Mouse (Mus musculus) limb, embryonic 13.5 days (tissue): Measurements from ENCODE around the gene Rtbdn. TPM values are rescaled to one million over a fixed set of nuclear protein-coding genes. Genes with fewer than 3 reads are reported as not detected.
A peak's percentile ranks its signal among the peaks of the same experiment; 100 is the strongest.

Experiments
- ATAC-seq: fragments of 200-750 bp; cut with Nextera tagmentation; 2 replicates; pipeline ENCODE4 v1.8.0; 2017; ENCODE audit warnings: low read depth, moderate number of reproducible peaks, moderate TSS enrichment; ENCODE audit not compliant: low FRiP score
- H3K27ac ChIP-seq: fragments of 300-500 bp; sonication (generic); 2 replicates; pipeline ENCODE4 v1.5.1; 2015; ENCODE audit warnings: inconsistent platforms, mild to moderate bottlenecking, moderate library complexity
- H3K27me3 ChIP-seq: fragments of 300-500 bp; sonication (generic); 2 replicates; pipeline ENCODE4 v1.6.1; 2015; ENCODE audit warnings: mild to moderate bottlenecking, inconsistent platforms
- H3K36me3 ChIP-seq: fragments of 300-500 bp; sonication (generic); 2 replicates; pipeline ENCODE4 v1.6.1; 2015; ENCODE audit warnings: inconsistent platforms, mild to moderate bottlenecking, moderate library complexity
- H3K4me1 ChIP-seq: fragments of 300-500 bp; sonication (generic); 2 replicates; pipeline ENCODE4 v1.6.1; 2015; ENCODE audit warnings: inconsistent platforms
- H3K4me2 ChIP-seq: fragments of 300-500 bp; sonication (generic); replicated peaks from 2 replicates; pipeline ENCODE4 v1.6.1; 2015; ENCODE audit warnings: inconsistent platforms, mild to moderate bottlenecking, moderate library complexity
- H3K4me3 ChIP-seq: fragments of 300-500 bp; sonication (generic); 2 replicates; pipeline ENCODE4 v1.5.1; 2015; ENCODE audit warnings: moderate library complexity, mild to moderate bottlenecking, inconsistent platforms
- H3K9ac ChIP-seq: fragments of 300-500 bp; sonication (generic); 2 replicates; pipeline ENCODE4 v1.6.1; 2015; ENCODE audit warnings: mild to moderate bottlenecking, inconsistent platforms
- H3K9me3 ChIP-seq: fragments of 300-500 bp; sonication (generic); 2 replicates; pipeline ENCODE4 v1.6.1; 2016; ENCODE audit warnings: inconsistent platforms
- WGBS: fragments of 180-500 bp; shearing (Covaris S2); methylation state at CpG from one replicate; pipeline ENCODE4 v1.1.7; 2015; 5-methylcytosine and 5-hydroxymethylcytosine counted together
- polyA plus RNA-seq: library from polyadenylated mRNA; unstranded; fragments of >200 nt; fragmentation: Nextera tagmentation; extraction: Ambion mirVana; gene quantifications from 2 replicates; pipeline ENCODE4 v1.2.1, GENCODE M21; 2015

Gene Rtbdn
- polyA plus RNA-seq, 1 experiment from 2014 or later: 0.47 TPM

- Histone ChIP-seq H3K9me3 (no peaks in the 10 kb centered on the region), H3K9ac (no peak overlapping the region), H3K4me3 (no peak overlapping the region), H3K27me3 (no peaks in the 10 kb centered on the region), H3K36me3 (peaks cover 30% of the 10 kb centered on the region), H3K27ac (no peak overlapping the region), H3K4me1 (peaks cover 39% of the 10 kb centered on the region), H3K4me2 (no peak overlapping the region)
- 94% methylated on average over 13 of the region's 13 CpGs for WGBS
- ATAC-seq: no peak
Observed at GRCm38 (mm10) chr8:84967532-84968304, 20.9 kb downstream of the Rtbdn start.

DNA sequence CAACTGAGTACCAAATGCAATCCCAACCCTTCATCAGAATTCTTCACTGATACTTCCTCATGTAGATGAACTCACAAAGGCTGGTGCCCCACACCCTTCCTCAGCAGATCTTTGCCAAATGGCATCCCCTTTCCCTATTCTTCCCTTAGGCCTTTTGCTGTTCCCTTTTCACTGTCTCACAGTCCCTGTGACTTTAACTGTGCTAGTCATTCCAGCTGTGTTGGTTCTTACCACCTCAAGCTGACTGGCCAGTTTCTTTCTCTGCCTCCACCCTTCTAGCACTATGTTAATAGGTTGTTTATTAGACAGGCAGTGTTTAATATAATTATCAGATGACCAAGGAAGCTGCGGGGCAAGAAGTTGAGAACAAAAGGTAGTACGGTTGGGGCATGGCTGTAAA lies 21.9 kb downstream of the Rtbdn start:
- H3K36me3 ChIP-seq: peaks cover 35% of the 10 kb centered on the region
- WGBS: 14% methylated on average over 2 of the region's 2 CpGs

GRCm38 (mm10) chr8:84969241-84970134 lies 22.7 kb downstream of the Rtbdn start, which contains the start of the genes Gm49661, Prdx2 and Rnaseh2a:
TSS of gene Gm49661 (minus strand) at chr8:84969433.
TSS of gene Prdx2 (plus strand) at chr8:84969587.
TSS of gene Rnaseh2a (minus strand) at chr8:84969767.
- under 1% methylated on average over 56 of the region's 56 CpGs for WGBS
- H3K36me3 ChIP-seq: peaks cover 35% of the 10 kb centered on the region
- peak within 1 kb of the TSS; percentile 94 for H3K4me2 ChIP-seq
- peak within 1 kb of the TSS; percentile 93 for H3K9ac ChIP-seq
- H3K4me3 ChIP-seq: peak within 1 kb of the TSS; percentile 80
- no peaks in the 10 kb centered on the region for H3K9me3 ChIP-seq
- no peaks in the 10 kb centered on the region for H3K27me3 ChIP-seq
- peak; percentile 75 for ATAC-seq
- peaks cover 39% of the 10 kb centered on the region for H3K4me1 ChIP-seq
- peak within 1 kb of the TSS; percentile 87 for H3K27ac ChIP-seq

More for the DNA sequence above, 21.9 kb downstream of the Rtbdn start:
- Histone ChIP-seq H3K9me3 (no peaks in the 10 kb centered on the region), H3K27ac (peak overlapping the region; percentile 87), H3K9ac (peak overlapping the region; percentile 93), H3K27me3 (no peaks in the 10 kb centered on the region), H3K4me2 (peak overlapping the region; percentile 94), H3K4me3 (peak overlapping the region; percentile 80), H3K4me1 (peaks cover 39% of the 10 kb centered on the region)
- ATAC-seq: no peak

DNA sequence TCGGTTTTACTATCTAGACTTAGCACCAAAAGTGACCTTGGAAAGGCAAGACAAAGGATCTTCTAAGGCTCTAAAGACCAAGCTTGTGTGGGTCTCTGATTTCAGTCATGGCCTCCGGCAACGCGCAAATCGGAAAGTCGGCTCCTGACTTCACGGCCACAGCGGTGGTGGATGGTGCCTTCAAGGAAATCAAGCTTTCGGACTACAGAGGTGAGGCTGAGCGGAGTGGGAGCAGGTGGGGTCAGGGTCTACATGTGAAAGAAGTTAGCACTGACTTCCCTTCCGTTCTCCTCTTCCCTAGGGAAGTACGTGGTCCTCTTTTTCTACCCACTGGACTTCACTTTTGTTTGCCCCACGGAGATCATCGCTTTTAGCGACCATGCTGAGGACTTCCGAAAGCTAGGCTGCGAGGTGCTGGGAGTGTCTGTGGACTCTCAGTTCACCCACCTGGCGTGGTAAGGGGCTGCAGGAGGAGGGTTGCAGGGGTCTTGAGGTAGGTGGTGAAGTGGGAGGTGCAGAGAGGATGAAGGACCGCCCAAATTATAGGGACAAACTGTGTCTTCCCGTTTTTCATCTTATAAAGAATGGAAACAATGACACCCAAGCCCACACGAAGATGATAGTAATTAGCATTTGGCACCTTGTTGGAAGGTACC lies 23.5 kb downstream of the Rtbdn start:
- ATAC-seq: no peak
- Histone ChIP-seq H3K4me2 (peak overlapping the region; percentile 94), H3K36me3 (peaks cover 40% of the 10 kb centered on the region), H3K4me3 (peak overlapping the region; percentile 80), H3K9me3 (no peaks in the 10 kb centered on the region), H3K4me1 (peaks cover 40% of the 10 kb centered on the region), H3K9ac (peak overlapping the region; percentile 93), H3K27ac (peak overlapping the region; percentile 87), H3K27me3 (no peaks in the 10 kb centered on the region)
- WGBS: 7% methylated on average over 21 of the region's 21 CpGs

GRCm38 (mm10) chr8:84970913-84971312 lies 24.1 kb downstream of the Rtbdn start:
- H3K9ac ChIP-seq: peak overlapping the region; percentile 93
- H3K9me3 ChIP-seq: no peaks in the 10 kb centered on the region
- peaks cover 44% of the 10 kb centered on the region for H3K4me1 ChIP-seq
- ATAC-seq: no peak
- no peak overlapping the region; the same call in 1 of the 2 replicates for H3K27ac ChIP-seq
- H3K4me3 ChIP-seq: peak overlapping the region; percentile 80
- H3K36me3 ChIP-seq: peaks cover 40% of the 10 kb centered on the region
- 61% methylated on average over 5 of the region's 5 CpGs for WGBS
- no peaks in the 10 kb centered on the region for H3K27me3 ChIP-seq
- H3K4me2 ChIP-seq: peak overlapping the region; percentile 94

DNA sequence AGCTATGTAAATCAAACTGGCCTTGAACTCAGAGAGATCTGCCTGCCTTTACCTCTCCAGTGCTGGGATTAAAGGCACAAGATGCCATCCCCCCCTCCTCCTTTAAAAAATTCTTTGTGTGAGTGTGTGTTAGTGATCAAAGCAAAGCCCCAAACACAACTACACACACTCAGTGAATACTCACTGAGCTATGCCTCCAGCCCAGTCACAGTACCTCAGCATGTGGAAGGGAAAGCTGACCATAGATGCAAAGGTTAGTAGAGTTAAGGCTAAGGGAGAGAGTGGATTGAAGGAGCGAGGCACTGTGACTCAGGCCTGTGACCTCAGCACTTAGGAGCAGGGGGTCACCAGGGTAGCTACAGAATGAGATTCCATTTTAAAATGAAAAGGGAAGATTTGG lies 26.3 kb downstream of the Rtbdn start:
- Histone ChIP-seq H3K36me3 (peaks cover 40% of the 10 kb centered on the region), H3K27ac (no peak overlapping the region), H3K4me2 (no peak overlapping the region), H3K9ac (no peak overlapping the region), H3K27me3 (peaks cover 16% of the 10 kb centered on the region), H3K9me3 (no peaks in the 10 kb centered on the region), H3K4me1 (peaks cover 51% of the 10 kb centered on the region), H3K4me3 (no peak overlapping the region)
- WGBS: 88% methylated on average over 1 of the region's 1 CpGs
- no peak for ATAC-seq

DNA sequence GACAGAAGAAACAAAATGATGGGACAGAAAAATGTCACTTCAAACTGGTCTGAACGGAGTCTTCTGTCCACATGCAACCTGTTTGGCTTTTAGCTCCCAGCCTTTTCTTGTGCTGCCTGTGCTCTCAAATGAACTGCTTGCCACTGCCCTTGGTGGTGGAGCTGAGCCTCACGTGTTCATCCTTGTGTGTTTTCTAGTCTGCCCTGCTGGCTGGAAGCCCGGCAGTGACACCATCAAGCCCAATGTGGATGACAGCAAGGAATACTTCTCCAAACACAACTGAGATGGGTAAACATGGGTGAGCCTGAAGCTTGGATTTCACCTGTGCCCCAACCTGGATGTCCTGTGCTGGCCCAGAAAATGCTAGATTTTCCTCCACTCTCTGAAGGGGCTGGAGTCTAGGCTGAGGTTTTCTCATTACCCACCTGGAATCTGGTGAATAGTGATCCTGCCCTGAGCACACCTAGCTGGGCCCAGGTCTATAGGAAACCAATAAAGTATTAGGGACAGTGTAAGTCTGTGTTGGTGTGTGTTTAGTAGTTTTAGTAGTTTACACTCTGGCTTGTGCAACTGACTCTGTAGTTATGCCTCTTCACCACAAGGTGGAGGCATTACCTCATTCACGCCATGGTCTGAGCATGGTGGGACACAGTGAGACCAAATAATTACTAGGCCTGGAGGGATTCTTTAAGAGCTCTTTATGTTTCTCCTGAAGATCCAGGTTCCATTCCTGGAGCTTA lies 27.2 kb downstream of the Rtbdn start:
- Histone ChIP-seq H3K36me3 (peaks cover 40% of the 10 kb centered on the region), H3K4me2 (no peak overlapping the region), H3K9ac (no peak overlapping the region), H3K27ac (no peak overlapping the region), H3K9me3 (no peaks in the 10 kb centered on the region), H3K4me1 (peaks cover 51% of the 10 kb centered on the region), H3K4me3 (no peak overlapping the region), H3K27me3 (peaks cover 25% of the 10 kb centered on the region)
- 65% methylated on average over 4 of the region's 4 CpGs for WGBS
- ATAC-seq: 0 out of 2 replicates have a peak, but pooled peaks have one; percentile 12

- no peak overlapping the region for H3K4me3 ChIP-seq
- WGBS: 74% methylated on average over 8 of the region's 8 CpGs
- H3K27ac ChIP-seq: no peak overlapping the region
- H3K36me3 ChIP-seq: peaks cover 40% of the 10 kb centered on the region
- H3K4me2 ChIP-seq: no peak overlapping the region
- peaks cover 27% of the 10 kb centered on the region for H3K27me3 ChIP-seq
- no peak for ATAC-seq
- H3K9me3 ChIP-seq: no peaks in the 10 kb centered on the region
- H3K9ac ChIP-seq: no peak overlapping the region; the same call in 1 of the 2 replicates
- H3K4me1 ChIP-seq: peaks cover 58% of the 10 kb centered on the region
Observed at GRCm38 (mm10) chr8:84974543-84975142, 27.9 kb downstream of the Rtbdn start.

- peaks cover 63% of the 10 kb centered on the region for H3K4me1 ChIP-seq
Observed at GRCm38 (mm10) chr8:84975434-84975833, 28.6 kb downstream of the Rtbdn start.

DNA sequence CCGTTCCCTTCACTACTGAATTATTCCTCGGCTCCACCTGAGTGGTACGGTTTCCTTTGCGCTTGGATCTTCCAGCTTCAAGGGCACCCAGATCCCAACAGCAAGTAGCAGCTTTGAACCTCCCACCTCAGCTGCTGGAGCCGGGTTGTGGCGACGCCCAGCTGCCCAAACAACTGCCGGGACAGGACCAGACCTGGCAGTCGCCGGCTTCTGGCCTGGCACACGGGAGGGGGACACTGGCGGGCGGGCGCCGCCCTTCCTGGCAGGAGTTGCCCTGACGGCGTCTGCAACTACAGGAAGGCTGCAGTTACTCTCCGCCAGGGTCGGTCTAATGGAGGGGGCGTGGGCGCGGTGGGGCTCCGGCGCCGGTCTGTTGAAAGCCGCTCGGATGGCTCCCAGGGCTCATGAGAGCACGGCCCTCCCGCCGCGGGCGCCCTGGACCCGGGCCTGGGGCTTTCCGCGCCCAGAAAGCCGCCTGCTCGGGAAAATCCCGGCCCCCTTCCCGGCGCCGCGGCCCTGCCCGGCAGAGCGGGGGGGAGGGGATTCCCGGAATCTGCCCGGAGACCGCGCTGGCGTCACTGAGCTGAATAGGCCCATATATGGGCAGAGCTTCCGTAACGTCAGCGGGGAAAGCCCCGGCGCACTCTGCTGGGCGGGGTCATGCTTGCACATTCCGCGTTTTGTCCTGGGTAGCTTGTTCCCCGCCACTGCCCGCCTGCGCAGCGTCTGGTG lies 29.4 kb downstream of the Rtbdn start:
- Histone ChIP-seq H3K27me3 (peaks cover 27% of the 10 kb centered on the region), H3K9me3 (no peaks in the 10 kb centered on the region), H3K4me3 (peak overlapping the region; percentile 59), H3K27ac (peak overlapping the region; percentile 58), H3K4me2 (peak overlapping the region; percentile 98), H3K9ac (peak overlapping the region; percentile 71), H3K4me1 (peaks cover 63% of the 10 kb centered on the region), H3K36me3 (peaks cover 35% of the 10 kb centered on the region)
- ATAC-seq: peak; percentile 80
- WGBS: under 1% methylated on average over 57 of the region's 61 CpGs

More at GRCm38 (mm10) chr8:84975434-84975833, 28.6 kb downstream of the Rtbdn start:
- H3K27me3 ChIP-seq: peaks cover 27% of the 10 kb centered on the region
- H3K9ac ChIP-seq: no peak overlapping the region
- no peak for ATAC-seq
- 23% methylated on average over 7 of the region's 7 CpGs for WGBS
- H3K4me3 ChIP-seq: 0 out of 2 replicates have a peak overlapping the region, but pooled peaks have one; percentile 59
- peak overlapping the region; percentile 98 for H3K4me2 ChIP-seq
- H3K36me3 ChIP-seq: peaks cover 40% of the 10 kb centered on the region
- no peaks in the 10 kb centered on the region for H3K9me3 ChIP-seq
- H3K27ac ChIP-seq: peak overlapping the region; percentile 58; the same call in 1 of the 2 replicates
